Mouse (Mus musculus) thymus, postnatal 36 days (tissue): ENCODE measurements around the gene Nr5a1.

Experiments
- DNase-seq, 2 experiments: peaks; one replicate each; pipeline ENCODE4 v3.0.0; 2022; ENCODE audit warnings: mixed read lengths in 2 of 2

The Nr5a1 gene

GRCm38 (mm10) chr2:38704336-38704735, 10.0 kb downstream of the Nr5a1 start:
- DNase-seq, result no peak

GRCm38 (mm10) chr2:38700177-38700576, 14.2 kb downstream of the Nr5a1 start:
- no peak for DNase-seq

GRCm38 (mm10) chr2:38698623-38699022, 15.7 kb downstream of the Nr5a1 start:
- no peak for DNase-seq

- DNase-seq, result no peak
Observed at GRCm38 (mm10) chr2:38697128-38698120, 16.9 kb downstream of the Nr5a1 start.

GRCm38 (mm10) chr2:38695770-38696169, 18.6 kb downstream of the Nr5a1 start:
- no peak for DNase-seq

- DNase-seq, result peak; percentile 31 to 42
Observed at GRCm38 (mm10) chr2:38691542-38691941, 22.8 kb downstream of the Nr5a1 start.

- DNase-seq, result no peak
Observed at GRCm38 (mm10) chr2:38689881-38690280, 24.5 kb downstream of the Nr5a1 start.

GRCm38 (mm10) chr2:38688791-38689520, 25.4 kb downstream of the Nr5a1 start:
- DNase-seq, result peak; percentile 44 to 56

- no peak for DNase-seq
Observed at GRCm38 (mm10) chr2:38685746-38686145, 28.6 kb downstream of the Nr5a1 start.

- no peak for DNase-seq
Observed at GRCm38 (mm10) chr2:38683083-38683482, 31.3 kb downstream of the Nr5a1 start.

- no peak for DNase-seq
Observed at GRCm38 (mm10) chr2:38682209-38682608, 32.1 kb downstream of the Nr5a1 start.

- no peak for DNase-seq
Observed at GRCm38 (mm10) chr2:38678947-38679346, 35.4 kb downstream of the Nr5a1 start.

- DNase-seq, result no peak
Observed at GRCm38 (mm10) chr2:38675366-38675969, 38.9 kb downstream of the Nr5a1 start.

GRCm38 (mm10) chr2:38672496-38672895, 41.8 kb downstream of the Nr5a1 start:
- no peak for DNase-seq

GRCm38 (mm10) chr2:38668802-38669580, 45.4 kb downstream of the Nr5a1 start:
- DNase-seq, result peak in 1 of 2 experiments; percentile 15

- no peak for DNase-seq
Observed at GRCm38 (mm10) chr2:38661398-38661797, 52.9 kb downstream of the Nr5a1 start.

- DNase-seq, result peak; percentile 55 to 56
Observed at GRCm38 (mm10) chr2:38658338-38658836, 56.0 kb downstream of the Nr5a1 start.

GRCm38 (mm10) chr2:38653694-38654093, 60.6 kb downstream of the Nr5a1 start:
- no peak for DNase-seq

GRCm38 (mm10) chr2:38653293-38653619, 61.1 kb downstream of the Nr5a1 start:
- no peak for DNase-seq

- no peak for DNase-seq
Observed at GRCm38 (mm10) chr2:38652565-38653292, 61.6 kb downstream of the Nr5a1 start.

- no peak for DNase-seq
Observed at GRCm38 (mm10) chr2:38652098-38652497, 62.2 kb downstream of the Nr5a1 start.

GRCm38 (mm10) chr2:38650340-38650739, 64.0 kb downstream of the Nr5a1 start:
- DNase-seq, result no peak
